Mouse (Mus musculus) brown adipose tissue, adult 24 weeks (tissue): ENCODE measurements around the gene Cab39l. TPM values are rescaled to one million over a fixed set of nuclear protein-coding genes. Genes with fewer than 3 reads are reported as not detected.

ENCODE experiments used
- H3K27ac ChIP-seq: fragments of 200-500 bp; replicated peaks from 2 replicates; pipeline ENCODE4 v1.5.1; 2012; ENCODE audit warnings: low read depth, mild to moderate bottlenecking, low read length
- H3K4me1 ChIP-seq: fragments of 200-500 bp; 2 replicates; pipeline ENCODE4 v1.6.1; 2012; ENCODE audit warnings: low read length, mixed read lengths; ENCODE audit not compliant: control insufficient read depth, insufficient read depth, insufficient read length
- H3K4me3 ChIP-seq: fragments of 200-500 bp; 2 replicates; pipeline ENCODE4 v1.5.1; 2012; ENCODE audit warnings: low read depth, mild to moderate bottlenecking, low read length, moderate library complexity; ENCODE audit not compliant: insufficient read depth
- polyA plus RNA-seq: library from polyadenylated mRNA; stranded (reverse); fragments of >200 nt; gene quantifications from 2 replicates; pipeline ENCODE4 v1.2.4, GENCODE M21; 2012; ENCODE audit not compliant: missing spikeins, insufficient read depth, insufficient read length

Cab39l gene
- polyA plus RNA-seq, 1 experiment = 44.4 TPM

- no peak overlapping the region for H3K4me3 ChIP-seq
- no peaks in the 10 kb centered on the region for H3K4me1 ChIP-seq
- H3K27ac ChIP-seq = no peak overlapping the region
Measured at GRCm38 (mm10) chr14:59466503-59466902, 25.7 kb downstream of the Cab39l start.

GRCm38 (mm10) chr14:59467798-59468197 lies 27.0 kb downstream of the Cab39l start:
- Histone ChIP-seq H3K27ac (no peak overlapping the region), H3K4me3 (no peak overlapping the region), H3K4me1 (no peaks in the 10 kb centered on the region)

- H3K27ac ChIP-seq = no peak overlapping the region
- no peaks in the 10 kb centered on the region for H3K4me1 ChIP-seq
- H3K4me3 ChIP-seq = no peak overlapping the region
Measured at GRCm38 (mm10) chr14:59470781-59471180, 30.0 kb downstream of the Cab39l start.

GRCm38 (mm10) chr14:59478699-59479098 lies 37.9 kb downstream of the Cab39l start:
- Histone ChIP-seq H3K27ac (no peak overlapping the region), H3K4me1 (0 out of 2 replicates have a peak, but pooled peaks cover 2% of the 10 kb centered on the region), H3K4me3 (no peak overlapping the region)

DNA sequence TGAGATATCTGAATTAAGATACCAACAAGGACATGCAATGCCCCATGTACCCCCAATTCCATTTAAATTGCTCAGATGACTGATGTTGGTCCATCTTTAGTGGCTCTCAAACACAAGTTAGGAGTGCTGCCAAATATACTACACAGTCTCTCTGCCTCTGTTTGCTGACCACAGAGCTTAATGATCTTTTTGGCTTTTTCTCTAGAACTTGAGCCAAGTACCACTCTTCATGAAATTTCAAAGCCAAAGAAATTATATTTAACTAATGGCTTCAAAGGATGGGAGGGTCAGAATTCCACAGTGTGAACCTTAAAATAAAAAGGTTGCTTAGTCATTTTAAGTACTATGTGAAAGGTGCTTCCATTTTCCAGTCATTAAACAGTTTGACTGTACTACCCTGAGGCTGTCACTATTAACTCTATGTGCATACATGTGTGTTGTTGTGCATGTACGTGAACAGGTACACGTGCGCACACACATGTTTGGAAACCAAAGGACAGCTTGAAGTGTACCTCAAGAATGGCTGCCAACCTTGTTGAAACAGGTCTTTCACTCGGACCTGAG lies 44.6 kb downstream of the Cab39l start:
- no peaks in the 10 kb centered on the region for H3K4me1 ChIP-seq
- no peak overlapping the region for H3K4me3 ChIP-seq
- no peak overlapping the region for H3K27ac ChIP-seq

- H3K4me1 ChIP-seq = no peaks in the 10 kb centered on the region
- H3K4me3 ChIP-seq = no peak overlapping the region
- H3K27ac ChIP-seq = no peak overlapping the region
Measured at GRCm38 (mm10) chr14:59492376-59492775, 51.6 kb downstream of the Cab39l start.

GRCm38 (mm10) chr14:59497928-59498327 lies 57.2 kb downstream of the Cab39l start:
- Histone ChIP-seq H3K4me1 (no peaks in the 10 kb centered on the region), H3K4me3 (no peak overlapping the region), H3K27ac (no peak overlapping the region)

DNA sequence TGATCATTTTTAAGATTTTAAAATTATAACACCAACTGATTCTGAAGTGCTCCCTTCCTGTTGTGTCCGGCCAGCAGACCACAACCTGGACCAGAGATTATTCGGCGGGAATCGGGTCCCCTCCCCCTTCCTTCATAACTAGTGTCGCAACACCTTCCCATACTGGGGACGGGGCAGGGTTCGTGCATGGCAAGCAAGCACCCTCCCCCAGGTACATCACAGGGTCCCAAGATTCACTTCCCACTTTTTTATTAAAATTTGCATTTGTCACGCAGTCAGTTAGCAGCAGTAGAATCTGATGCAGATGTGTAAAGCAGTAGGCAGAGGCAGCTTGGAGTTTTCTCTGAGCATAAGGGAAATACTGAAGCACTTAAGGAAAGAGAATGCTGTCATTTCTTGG lies 64.1 kb downstream of the Cab39l start:
- Histone ChIP-seq H3K27ac (no peak overlapping the region), H3K4me3 (no peak overlapping the region), H3K4me1 (no peaks in the 10 kb centered on the region)

DNA sequence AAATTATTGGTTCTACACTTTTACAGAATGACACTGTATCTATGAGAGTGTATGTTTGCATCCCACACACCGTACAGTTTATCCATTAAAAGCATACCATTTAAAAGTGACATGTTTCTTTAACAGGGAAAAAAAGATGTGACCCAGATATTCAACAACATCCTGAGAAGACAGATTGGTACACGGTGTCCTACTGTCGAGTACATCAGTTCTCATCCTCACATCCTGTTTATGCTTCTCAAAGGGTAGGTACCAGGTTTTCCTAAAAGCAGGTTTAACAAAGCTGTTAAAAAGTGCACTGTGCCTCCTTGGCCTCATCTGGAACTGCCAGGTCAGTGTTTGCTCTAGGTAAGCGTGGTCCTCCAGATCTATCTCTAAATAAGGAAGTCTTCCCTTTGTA lies 65.4 kb downstream of the Cab39l start:
- H3K27ac ChIP-seq = no peak overlapping the region
- H3K4me1 ChIP-seq = no peaks in the 10 kb centered on the region
- H3K4me3 ChIP-seq = no peak overlapping the region

GRCm38 (mm10) chr14:59513922-59514444 lies 73.2 kb downstream of the Cab39l start:
- no peak overlapping the region for H3K27ac ChIP-seq
- H3K4me3 ChIP-seq = no peak overlapping the region
- H3K4me1 ChIP-seq = no peaks in the 10 kb centered on the region

DNA sequence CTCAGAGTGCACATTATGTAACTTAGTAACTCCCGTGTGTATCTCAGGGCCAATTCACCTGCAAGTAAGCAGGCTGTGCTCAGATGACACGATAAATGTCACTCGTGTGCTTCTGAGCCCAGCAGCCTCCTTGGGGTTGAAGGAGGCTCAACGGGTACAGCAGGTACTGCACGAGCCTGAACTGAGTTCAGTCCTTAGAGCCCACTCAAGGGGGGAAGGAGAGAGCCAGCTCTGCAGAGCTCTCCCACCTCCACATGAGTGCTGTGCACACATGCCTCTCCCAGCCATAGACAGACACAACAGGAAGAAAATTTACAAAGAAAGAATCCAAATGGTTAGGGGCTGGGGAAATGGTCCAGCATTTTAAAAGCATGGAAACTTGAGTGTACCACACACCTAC lies 85.1 kb downstream of the Cab39l start:
- Histone ChIP-seq H3K27ac (no peak overlapping the region), H3K4me1 (no peaks in the 10 kb centered on the region), H3K4me3 (no peak overlapping the region)

DNA sequence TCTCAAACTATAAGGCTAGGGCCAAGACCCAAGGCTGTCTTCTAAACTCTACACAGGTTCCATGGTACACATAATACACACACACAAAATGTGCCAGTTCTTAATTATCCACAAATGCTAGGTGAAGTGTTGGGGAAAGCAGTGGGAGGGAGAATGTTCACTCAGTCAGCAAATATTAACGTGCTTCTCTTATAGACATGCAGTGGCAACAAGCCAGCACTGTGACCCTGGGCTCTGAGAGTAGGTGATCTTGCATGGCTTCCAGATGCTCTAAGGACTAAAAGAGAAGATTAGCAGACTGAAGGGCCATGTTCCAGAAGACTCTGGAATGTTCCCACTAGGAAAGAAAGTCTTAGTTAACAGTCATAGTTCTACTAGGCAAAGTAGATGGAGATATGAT lies 90.0 kb downstream of the Cab39l start:
- H3K4me3 ChIP-seq = no peak overlapping the region
- H3K27ac ChIP-seq = no peak overlapping the region
- H3K4me1 ChIP-seq = no peaks in the 10 kb centered on the region

DNA sequence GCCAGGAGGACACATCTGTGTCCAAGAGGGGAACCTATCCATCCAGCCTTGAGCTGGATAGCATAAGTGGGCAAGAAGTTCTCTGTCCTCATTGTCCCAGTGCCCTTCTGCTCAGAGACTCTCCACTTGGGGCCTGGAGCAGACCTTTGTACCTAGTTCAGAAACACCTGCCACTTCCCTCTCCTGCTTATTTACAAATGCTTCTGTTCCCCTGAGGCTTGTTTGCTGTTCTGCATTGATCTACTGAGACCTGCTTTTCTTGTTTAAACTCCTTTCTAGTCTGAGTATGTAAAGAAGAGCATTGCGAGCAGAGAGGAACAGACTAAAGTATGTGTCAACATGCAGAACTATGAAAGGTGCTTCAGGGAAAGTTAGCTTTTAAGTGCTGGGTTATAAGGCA lies 92.2 kb downstream of the Cab39l start:
- H3K27ac ChIP-seq = no peak overlapping the region
- H3K4me1 ChIP-seq = no peaks in the 10 kb centered on the region
- no peak overlapping the region for H3K4me3 ChIP-seq

DNA sequence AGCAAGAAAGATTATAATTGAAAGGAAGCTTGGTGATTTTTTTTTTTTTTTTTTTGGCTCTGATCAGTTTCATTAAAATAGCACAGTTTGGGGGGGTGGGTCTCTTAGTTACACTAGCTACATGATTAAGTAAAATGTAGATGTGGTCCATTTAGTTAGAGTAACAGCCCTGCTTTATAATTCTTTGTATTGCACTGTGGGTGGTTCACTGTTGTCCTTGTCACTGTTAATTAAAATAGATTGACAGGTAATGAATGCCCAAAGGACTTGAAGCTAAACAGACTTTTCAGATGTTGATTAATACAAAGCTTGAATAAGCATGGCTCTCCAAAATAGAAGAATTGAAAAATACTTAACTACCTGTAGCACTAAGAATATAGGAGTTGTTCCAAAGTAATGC lies 93.1 kb downstream of the Cab39l start:
- Histone ChIP-seq H3K4me3 (no peak overlapping the region), H3K4me1 (no peaks in the 10 kb centered on the region), H3K27ac (no peak overlapping the region)

DNA sequence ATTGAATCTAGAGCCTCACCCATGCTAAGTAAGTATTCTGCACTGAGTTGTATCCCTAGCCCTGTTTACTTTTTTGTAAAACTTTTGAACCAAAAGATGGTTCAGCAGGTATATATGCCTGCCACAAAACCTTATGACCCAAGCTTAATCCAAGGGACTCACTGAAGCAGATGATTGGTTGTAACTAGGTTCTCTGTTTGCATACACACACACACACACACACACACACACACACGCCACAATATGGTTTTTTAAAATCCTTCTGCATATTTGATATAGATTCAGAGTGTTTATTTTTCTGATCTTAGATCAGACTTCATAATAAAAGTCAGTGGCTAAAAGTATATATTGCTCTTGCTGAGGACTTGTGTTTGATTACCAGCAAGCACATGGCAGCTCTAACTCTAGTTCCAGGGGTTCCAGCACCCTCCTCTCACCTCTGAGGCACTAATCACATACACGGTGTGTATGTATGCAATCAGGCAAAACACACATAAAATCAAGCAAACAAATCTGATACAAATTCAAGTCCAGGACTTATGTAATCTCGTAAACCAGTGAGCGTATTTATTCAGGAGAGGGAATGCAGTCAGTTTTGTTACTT lies 97.2 kb downstream of the Cab39l start:
- H3K4me3 ChIP-seq = no peak overlapping the region
- H3K4me1 ChIP-seq = no peaks in the 10 kb centered on the region
- no peak overlapping the region for H3K27ac ChIP-seq

DNA sequence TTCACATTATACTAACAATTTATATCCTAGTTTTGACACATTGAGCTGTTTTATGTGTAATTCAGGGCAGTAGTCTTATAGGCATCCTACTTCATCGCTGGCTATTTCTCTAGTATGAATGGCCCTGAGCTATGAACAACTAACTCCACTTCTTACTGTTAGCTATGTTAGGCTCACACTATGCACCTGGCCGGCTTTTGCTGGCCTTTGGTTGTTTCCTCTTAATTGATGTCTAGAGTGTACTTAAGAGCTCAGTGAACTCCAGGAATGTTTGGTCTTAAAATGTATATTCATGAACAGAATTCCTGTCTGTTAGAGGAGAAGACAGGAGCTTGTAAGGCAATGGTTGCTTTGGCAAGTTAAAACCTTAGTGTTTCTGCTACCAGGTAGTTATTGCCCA lies 99.5 kb downstream of the Cab39l start:
- H3K4me3 ChIP-seq = no peak overlapping the region
- H3K27ac ChIP-seq = no peak overlapping the region
- H3K4me1 ChIP-seq = no peaks in the 10 kb centered on the region
